Mouse (Mus musculus): Measurements from ENCODE around the gene Senp3.

DNA sequence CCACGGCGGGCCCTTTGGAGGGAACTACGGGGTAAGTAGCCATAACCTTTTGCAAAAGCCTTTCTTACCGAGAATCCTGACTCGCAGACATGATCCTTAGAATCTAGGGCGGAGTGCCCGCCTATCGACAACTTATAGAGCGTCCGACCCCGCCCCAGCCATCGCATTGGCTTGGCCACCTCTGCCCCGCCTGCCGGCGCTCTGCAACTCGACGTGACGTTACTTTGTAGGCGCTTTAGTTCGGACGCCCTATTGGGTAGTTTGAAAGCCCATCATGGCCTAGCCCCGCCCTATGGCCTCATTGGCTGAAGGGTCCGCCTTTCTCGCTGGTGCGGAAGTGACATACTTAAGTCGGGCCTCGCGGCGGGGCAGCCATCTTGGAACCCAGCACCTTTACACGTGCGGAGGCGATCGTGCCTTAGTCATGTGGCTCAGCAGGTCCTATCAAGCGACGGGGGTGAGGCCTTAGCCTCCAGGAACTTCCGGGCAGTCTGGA is 9.6 kb downstream of the Senp3 start, which contains the start of gene Eif4a1:
- TF ChIP-seq CTCF (IDR thresholded peaks at IDR 0.05; ENCODE audit: low read depth, low read length) (no peak), POLR2AphosphoS5 (IDR thresholded peaks at IDR 0.05; ENCODE audit: insufficient replicate concordance, low read depth, low read length) (no peak; the same call in 1 of the 2 replicates), GATA1 (IDR thresholded peaks at IDR 0.05; ENCODE audit: borderline replicate concordance, low read length) (no peak), GATA2 (IDR thresholded peaks at IDR 0.05; ENCODE audit: borderline replicate concordance, low read depth, low read length) (no peak), TAL1 (conservative IDR thresholded peaks at IDR 0.05; ENCODE audit: low read depth, low read length) (no peak)

Data from G1E (cell line).